Mouse (Mus musculus): ENCODE measurements around the gene Vstm2b. TPM values are rescaled to one million over a fixed set of nuclear protein-coding genes. Genes with fewer than 3 reads are reported as not detected.

The Vstm2b gene
- 63.7 and 70.0 TPM in 2 replicates for polyA plus RNA-seq (2012; rRNA removed)

DNA sequence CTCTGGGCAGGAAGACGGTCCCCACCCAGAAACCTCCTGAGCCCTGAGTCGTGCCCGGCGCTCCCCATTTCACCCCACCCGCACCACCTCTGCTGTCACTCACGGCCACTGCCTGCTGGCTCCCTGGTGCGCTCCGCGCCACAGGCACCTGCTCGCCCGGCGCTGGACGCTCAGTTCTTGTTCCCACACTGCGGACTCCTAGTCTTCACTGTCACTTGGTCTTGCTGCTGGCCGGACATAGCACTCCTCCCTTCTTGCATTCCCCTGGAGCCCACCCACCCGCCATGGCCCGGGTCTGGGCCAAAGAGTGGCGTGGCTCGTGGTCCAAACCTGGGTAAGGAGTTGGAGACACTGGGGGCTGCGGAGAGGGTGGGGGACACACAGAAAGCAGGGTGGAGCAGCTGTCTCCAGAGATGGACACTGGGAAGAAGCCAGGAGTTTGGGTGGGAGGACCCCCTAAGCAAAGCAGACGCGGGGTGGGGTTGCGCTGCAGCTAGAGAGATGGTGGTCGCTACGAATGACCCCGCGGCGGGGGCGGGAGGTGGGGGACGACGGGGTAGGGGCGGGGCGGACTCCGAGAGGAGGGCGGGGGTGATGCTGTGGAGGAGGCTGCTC lies at the start of gene Vstm2b:
TSS of gene Vstm2b (plus strand) at position 233 of the 615 bp plus-strand sequence.
- peak within 1 kb of the TSS; percentile 90 for H3K27ac ChIP-seq (ENCODE audit: insufficient read depth, low read length)
- H3K4me1 ChIP-seq (ENCODE audit: control insufficient read depth, insufficient read depth, low read length): peaks cover 3% of the 10 kb centered on the region
- peak within 1 kb of the TSS; percentile 81 for H3K4me3 ChIP-seq (ENCODE audit: insufficient read depth, low read length)
- TF ChIP-seq POLR2A (IDR thresholded peaks at IDR 0.05; ENCODE audit: extremely low read depth, insufficient read depth, low read length) (no peak), CTCF (IDR thresholded peaks at IDR 0.05; ENCODE audit: extremely low read depth, insufficient read depth, low read length) (no peak)

DNA sequence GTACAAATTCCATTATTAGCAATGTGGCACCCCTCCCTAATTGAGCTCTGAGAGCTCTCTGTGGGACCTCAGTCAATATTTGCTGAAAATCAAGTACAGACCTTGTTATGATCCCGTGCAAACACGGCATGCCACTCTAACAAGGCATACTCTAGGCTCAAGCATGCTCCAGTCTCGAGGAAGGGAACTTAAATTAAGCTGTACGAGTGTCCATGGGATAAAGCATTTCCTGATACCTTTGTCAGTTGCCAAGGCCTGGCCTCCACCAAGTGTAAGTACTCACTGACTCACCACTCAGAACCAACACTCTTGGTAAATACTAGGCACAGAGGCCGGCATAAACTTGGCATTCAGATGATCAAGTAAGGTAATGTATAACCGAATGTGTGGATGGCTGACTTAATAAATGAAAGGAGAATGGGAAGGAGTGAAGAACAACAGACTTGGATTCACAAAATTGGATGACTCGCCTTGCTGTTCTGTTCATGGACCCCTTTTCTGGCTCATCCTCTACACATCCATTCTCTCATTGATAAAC lies 42.0 kb upstream of the Vstm2b start:
- Histone ChIP-seq H3K4me3 (ENCODE audit: insufficient read depth, low read length) (no peak overlapping the region), H3K4me1 (ENCODE audit: control insufficient read depth, insufficient read depth, low read length) (no peaks in the 10 kb centered on the region), H3K27ac (ENCODE audit: insufficient read depth, low read length) (no peak overlapping the region)
- no peak for TF ChIP-seq POLR2A (IDR thresholded peaks at IDR 0.05; ENCODE audit: extremely low read depth, insufficient read depth, low read length)

DNA sequence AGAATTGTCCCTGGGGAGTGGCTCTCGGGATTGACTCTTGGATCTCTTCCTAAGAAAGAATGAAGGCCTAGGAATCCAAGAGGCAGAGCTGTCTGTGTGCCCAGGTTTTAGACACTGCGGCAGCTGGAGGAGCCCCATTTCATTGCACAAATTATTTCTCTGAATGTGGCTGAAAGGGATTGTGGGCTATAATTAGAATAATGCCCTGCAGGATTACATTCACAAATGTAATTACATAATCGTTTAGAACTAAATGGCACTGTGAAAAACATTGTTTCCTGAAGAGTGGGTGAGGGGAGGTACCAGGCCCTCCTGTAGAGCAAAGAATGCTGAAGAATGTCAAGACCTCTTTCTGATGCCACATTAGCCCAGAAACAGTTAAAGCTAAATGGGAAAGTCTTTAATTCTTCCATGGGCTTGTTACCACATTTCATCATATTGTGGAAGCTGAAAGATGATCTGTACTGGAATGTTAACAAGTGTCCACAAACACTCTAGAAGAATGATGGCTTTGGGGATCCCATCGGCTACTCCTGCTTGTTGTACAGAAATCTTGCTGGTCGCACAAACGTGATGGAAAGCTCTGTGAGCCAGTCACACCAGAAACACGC lies 24.6 kb upstream of the Vstm2b start:
- no peak overlapping the region for H3K27ac ChIP-seq (ENCODE audit: insufficient read depth, low read length)
- no peaks in the 10 kb centered on the region for H3K4me1 ChIP-seq (ENCODE audit: control insufficient read depth, insufficient read depth, low read length)
- H3K4me3 ChIP-seq (ENCODE audit: insufficient read depth, low read length): no peak overlapping the region
- no peak for TF ChIP-seq POLR2A (IDR thresholded peaks at IDR 0.05; ENCODE audit: extremely low read depth, insufficient read depth, low read length)
- no peak for TF ChIP-seq CTCF (IDR thresholded peaks at IDR 0.05; ENCODE audit: extremely low read depth, insufficient read depth, low read length)

DNA sequence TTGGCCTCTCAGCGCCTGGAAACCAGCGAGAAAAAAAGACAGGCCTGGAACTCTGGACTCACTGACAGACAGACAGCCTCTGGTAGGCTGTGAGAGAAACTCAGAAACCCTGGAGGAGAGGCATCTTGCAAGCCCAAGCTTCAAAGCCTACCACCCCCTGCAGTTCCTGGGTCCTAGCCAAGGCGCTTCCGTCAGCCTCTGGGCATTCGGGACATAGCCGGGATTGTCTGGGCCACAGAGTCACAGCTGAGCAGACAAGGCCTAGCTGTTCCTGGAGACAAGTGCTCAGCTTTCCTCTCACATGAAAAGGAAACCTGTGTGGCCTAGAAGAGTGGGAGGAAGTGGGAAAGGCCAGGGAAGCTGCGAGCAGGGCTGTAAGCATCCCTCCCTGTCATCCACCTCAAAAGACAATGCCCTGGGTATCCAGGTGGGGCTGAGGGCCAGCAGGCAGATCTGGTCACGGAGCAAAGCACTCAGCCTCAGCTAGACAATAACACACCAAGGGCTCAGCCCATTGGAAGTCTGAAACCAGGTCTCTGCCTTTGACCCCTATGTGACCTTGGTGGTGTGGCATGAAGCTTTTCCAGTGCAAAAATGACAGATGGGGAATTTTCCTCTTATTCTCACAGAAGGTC lies 13.2 kb upstream of the Vstm2b start:
- Histone ChIP-seq H3K4me1 (ENCODE audit: control insufficient read depth, insufficient read depth, low read length) (no peaks in the 10 kb centered on the region; the same call in 1 of the 2 replicates), H3K27ac (ENCODE audit: insufficient read depth, low read length) (no peak overlapping the region), H3K4me3 (ENCODE audit: insufficient read depth, low read length) (no peak overlapping the region)
- TF ChIP-seq CTCF (IDR thresholded peaks at IDR 0.05; ENCODE audit: extremely low read depth, insufficient read depth, low read length): no peak
- no peak for TF ChIP-seq POLR2A (IDR thresholded peaks at IDR 0.05; ENCODE audit: extremely low read depth, insufficient read depth, low read length)

DNA sequence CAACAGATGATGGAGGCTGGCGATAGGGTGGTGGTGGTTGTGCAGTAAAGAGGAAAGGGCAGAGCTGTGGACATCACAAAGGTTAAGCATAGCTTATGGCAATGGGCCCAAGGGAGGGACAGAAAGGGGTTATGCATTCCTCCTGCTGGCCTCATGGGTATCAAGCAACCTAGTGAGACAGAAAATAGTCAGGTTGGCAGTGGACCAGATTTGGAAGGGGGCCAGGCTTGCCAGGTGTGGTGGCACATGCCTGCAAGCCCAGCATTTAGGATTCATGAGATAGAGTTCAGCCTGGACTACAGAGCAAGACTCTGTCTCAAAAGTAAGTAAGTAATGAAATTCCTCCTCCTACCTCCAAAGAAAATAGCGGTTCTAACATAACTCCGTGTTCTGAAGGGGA lies 9.8 kb upstream of the Vstm2b start:
- H3K4me1 ChIP-seq (ENCODE audit: control insufficient read depth, insufficient read depth, low read length): no peaks in the 10 kb centered on the region; the same call in 1 of the 2 replicates
- H3K27ac ChIP-seq (ENCODE audit: insufficient read depth, low read length): no peak overlapping the region
- TF ChIP-seq POLR2A (IDR thresholded peaks at IDR 0.05; ENCODE audit: extremely low read depth, insufficient read depth, low read length): no peak
- TF ChIP-seq CTCF (IDR thresholded peaks at IDR 0.05; ENCODE audit: extremely low read depth, insufficient read depth, low read length): no peak
- H3K4me3 ChIP-seq (ENCODE audit: insufficient read depth, low read length): no peak overlapping the region

DNA sequence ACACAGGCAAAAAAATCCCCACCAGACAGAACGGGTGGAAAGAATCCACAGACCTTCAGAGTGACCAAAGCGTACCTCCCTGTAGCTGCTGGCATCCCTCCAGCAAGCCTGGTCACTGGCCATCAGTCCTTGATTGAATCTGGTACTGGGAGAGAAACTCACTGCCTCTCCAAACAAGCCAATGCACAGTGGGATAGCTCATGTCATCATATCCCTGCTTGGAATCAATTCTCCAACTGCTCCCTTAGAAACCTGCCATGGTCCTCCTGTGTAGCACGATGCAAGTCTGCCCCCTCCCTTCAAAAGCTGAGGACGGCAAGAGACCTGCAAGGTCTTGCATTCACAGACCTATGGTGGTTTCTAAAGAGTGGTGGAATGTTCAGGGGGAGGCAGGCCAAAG lies 1.2 kb upstream of the Vstm2b start:
- Histone ChIP-seq H3K4me3 (ENCODE audit: insufficient read depth, low read length) (no peak overlapping the region), H3K27ac (ENCODE audit: insufficient read depth, low read length) (no peak overlapping the region), H3K4me1 (ENCODE audit: control insufficient read depth, insufficient read depth, low read length) (no peaks in the 10 kb centered on the region; the same call in 1 of the 2 replicates)
- TF ChIP-seq CTCF (IDR thresholded peaks at IDR 0.05; ENCODE audit: extremely low read depth, insufficient read depth, low read length) (0 out of 2 replicates have a peak, but pooled peaks have one; percentile 15), POLR2A (IDR thresholded peaks at IDR 0.05; ENCODE audit: extremely low read depth, insufficient read depth, low read length) (no peak)

DNA sequence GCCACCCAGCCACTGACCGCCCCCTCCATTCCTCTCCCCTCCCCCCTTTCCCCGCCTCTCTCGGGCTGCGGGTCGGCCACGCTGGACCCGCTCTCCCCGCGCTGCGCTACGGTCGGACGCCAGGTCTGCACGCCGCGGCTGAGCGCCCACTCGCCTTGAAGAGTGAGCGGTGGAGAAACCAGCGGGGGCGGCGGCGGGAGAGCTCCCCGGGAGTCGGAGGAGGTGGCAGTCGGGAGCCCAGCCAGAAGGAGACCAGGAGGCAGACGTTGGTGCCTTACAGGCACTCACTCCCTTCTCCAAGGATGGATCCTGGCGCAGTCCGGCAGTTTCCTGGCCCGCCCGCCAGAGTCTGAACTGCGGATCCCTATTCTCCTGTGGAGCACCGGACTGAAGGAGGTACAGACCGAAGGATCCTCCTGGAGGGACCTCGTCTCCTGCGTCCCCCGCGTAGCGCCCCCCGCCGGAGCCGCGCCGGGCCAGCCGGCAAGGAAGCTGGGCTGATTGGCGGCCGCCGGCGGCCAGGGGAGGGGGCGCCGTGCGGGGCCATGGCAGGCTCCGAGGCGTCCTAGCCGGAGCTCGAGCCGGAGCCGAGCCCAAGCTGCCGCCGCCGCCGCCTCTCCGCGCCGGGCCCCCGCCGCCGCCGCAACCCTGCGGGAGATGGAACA lies 715 bp downstream of the Vstm2b start:
- H3K4me3 ChIP-seq (ENCODE audit: insufficient read depth, low read length): peak overlapping the region; percentile 81
- H3K27ac ChIP-seq (ENCODE audit: insufficient read depth, low read length): peak overlapping the region; percentile 90
- H3K4me1 ChIP-seq (ENCODE audit: control insufficient read depth, insufficient read depth, low read length): peaks cover 3% of the 10 kb centered on the region
- no peak for TF ChIP-seq CTCF (IDR thresholded peaks at IDR 0.05; ENCODE audit: extremely low read depth, insufficient read depth, low read length)
- TF ChIP-seq POLR2A (IDR thresholded peaks at IDR 0.05; ENCODE audit: extremely low read depth, insufficient read depth, low read length): 0 out of 2 replicates have a peak, but pooled peaks have one; percentile 20

DNA sequence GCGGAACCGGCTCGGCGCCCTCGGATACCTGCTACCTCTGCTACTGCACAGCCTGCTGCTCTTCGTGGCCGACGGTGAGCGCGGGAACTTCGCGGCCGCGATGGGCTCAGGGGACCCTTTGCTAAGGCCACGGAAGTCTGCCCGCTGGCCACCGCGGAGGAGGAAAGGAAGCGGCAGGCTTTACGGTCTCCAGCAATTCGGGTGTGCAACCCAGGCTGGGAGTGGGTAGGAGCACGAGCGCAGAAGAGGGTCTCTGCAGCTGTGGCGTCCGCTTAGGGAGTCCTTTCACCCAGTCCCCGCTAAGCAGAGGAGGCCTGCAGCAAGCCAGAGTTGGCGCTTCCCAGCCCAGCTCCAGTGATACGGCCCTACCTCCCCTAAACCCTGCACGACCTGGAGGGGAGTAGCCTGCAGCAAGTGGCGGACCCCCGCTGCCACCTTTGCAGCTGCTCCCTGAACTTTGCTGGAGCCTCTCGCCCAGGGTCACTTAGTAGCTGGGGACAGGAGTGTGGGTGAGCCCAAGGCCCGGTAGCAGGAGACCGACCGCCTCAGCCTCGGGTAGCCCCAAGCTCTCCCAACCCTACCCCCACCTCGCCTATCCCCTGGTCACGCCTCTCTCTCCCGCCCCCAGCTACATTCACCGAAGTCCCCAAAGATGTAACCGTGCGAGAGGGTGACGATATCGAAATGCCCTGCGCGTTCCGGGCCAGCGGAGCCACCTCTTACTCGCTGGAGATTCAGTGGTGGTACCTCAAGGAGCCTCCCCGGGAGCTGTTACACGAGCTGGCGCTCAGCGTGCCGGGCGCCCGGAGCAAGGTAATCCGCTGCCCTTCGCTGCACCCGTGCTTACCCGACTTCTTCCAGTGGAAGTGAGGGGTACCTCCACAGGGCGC lies 1.5 kb downstream of the Vstm2b start:
- Histone ChIP-seq H3K27ac (ENCODE audit: insufficient read depth, low read length) (peak overlapping the region; percentile 90), H3K4me1 (ENCODE audit: control insufficient read depth, insufficient read depth, low read length) (peaks cover 3% of the 10 kb centered on the region), H3K4me3 (ENCODE audit: insufficient read depth, low read length) (peak overlapping the region; percentile 81)
- no peak for TF ChIP-seq POLR2A (IDR thresholded peaks at IDR 0.05; ENCODE audit: extremely low read depth, insufficient read depth, low read length)
- TF ChIP-seq CTCF (IDR thresholded peaks at IDR 0.05; ENCODE audit: extremely low read depth, insufficient read depth, low read length): no peak
